Mouse (Mus musculus): Measurements from ENCODE around the gene Zfp719. TPM values are rescaled to one million over a fixed set of nuclear protein-coding genes. Genes with fewer than 3 reads are reported as not detected.

The Zfp719 gene
- 1 to 10 TPM; 6.1 to 7.3 TPM for total RNA-seq (2021)
- long read RNA-seq, experiment 1, full-length matches to known transcripts: 3 of 4 reads
- long read RNA-seq, experiment 1, partial matches to known transcripts: 0 of 4 reads
- long read RNA-seq, experiment 1, other reads (novel, unspliced or antisense): 1 of 4 reads
- long read RNA-seq, experiment 2, full-length matches to known transcripts: 3 of 4 reads
- long read RNA-seq, experiment 2, partial matches to known transcripts: 0 of 4 reads
- long read RNA-seq, experiment 2, other reads (novel, unspliced or antisense): 1 of 4 reads

- DNase-seq: peak; percentile 86
Measured at GRCm38 (mm10) chr7:43579440-43580171, at the start of gene Zfp719. Zfp719 (plus strand) TSS chr7:43579610.

- no peak for DNase-seq
Measured at GRCm38 (mm10) chr7:43530216-43530785, 49.1 kb upstream of the Zfp719 start.

- DNase-seq: no peak
Measured at GRCm38 (mm10) chr7:43532936-43533505, 46.4 kb upstream of the Zfp719 start.

- no peak for DNase-seq
Measured at GRCm38 (mm10) chr7:43538524-43538923, 40.9 kb upstream of the Zfp719 start.

GRCm38 (mm10) chr7:43544225-43544977, 35.0 kb upstream of the Zfp719 start, which contains the start of gene Cd33:
Cd33 (minus strand) TSS chr7:43544428.
- DNase-seq: no peak

GRCm38 (mm10) chr7:43545656-43546545, 33.5 kb upstream of the Zfp719 start:
- no peak for DNase-seq

GRCm38 (mm10) chr7:43547666-43548065, 31.7 kb upstream of the Zfp719 start:
- DNase-seq: no peak

- DNase-seq: no peak
Measured at GRCm38 (mm10) chr7:43548206-43548605, 31.2 kb upstream of the Zfp719 start.

- no peak for DNase-seq
Measured at GRCm38 (mm10) chr7:43553153-43553552, 26.3 kb upstream of the Zfp719 start.

GRCm38 (mm10) chr7:43554550-43554949, 24.9 kb upstream of the Zfp719 start:
- peak; percentile 61 for DNase-seq

GRCm38 (mm10) chr7:43555351-43555750, 24.1 kb upstream of the Zfp719 start:
- DNase-seq: no peak

- DNase-seq: no peak
Measured at GRCm38 (mm10) chr7:43556901-43557300, 22.5 kb upstream of the Zfp719 start.

- DNase-seq: peak; percentile 80
Measured at GRCm38 (mm10) chr7:43562006-43562633, 17.3 kb upstream of the Zfp719 start, which contains the start of gene Zfp658. Zfp658 (plus strand) TSS chr7:43562256.

GRCm38 (mm10) chr7:43562651-43563070, 16.7 kb upstream of the Zfp719 start:
- DNase-seq: no peak

GRCm38 (mm10) chr7:43563300-43563699, 16.1 kb upstream of the Zfp719 start:
- no peak for DNase-seq

GRCm38 (mm10) chr7:43571216-43571615, 8.2 kb upstream of the Zfp719 start:
- no peak for DNase-seq

- no peak for DNase-seq
Measured at GRCm38 (mm10) chr7:43580526-43580925, 1.1 kb downstream of the Zfp719 start.

GRCm38 (mm10) chr7:43584790-43585189, 5.4 kb downstream of the Zfp719 start:
- no peak for DNase-seq

- DNase-seq: no peak
Measured at GRCm38 (mm10) chr7:43601884-43602283, 22.5 kb downstream of the Zfp719 start.

Data from gastrocnemius, postnatal 10 days (tissue).